8 mouse cellular contexts compared by ENCODE assay signal in the genomic region with DNA sequence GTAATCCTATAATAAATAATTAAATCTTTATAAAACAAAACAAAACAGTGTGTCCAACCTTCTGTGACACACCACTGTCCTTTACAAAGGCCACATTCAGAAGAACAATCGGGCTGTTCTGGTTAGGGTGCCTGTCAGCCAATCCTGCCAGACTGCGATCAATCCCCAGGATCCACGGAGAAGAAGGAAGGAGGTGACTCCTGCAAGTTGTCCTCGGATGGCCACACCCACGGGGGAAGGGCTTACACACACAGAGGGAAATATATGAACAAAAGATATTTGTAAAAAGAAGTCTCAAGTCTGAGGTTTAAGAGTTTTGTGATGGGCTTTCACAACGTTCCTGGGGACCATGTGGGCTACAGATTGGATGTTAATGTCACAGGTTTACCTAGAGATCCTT. TPM values are rescaled to one million over a fixed set of nuclear protein-coding genes. Genes with fewer than 3 reads are reported as not detected.
DNase-seq lines count a peak whose midpoint lies in the region; ATAC-seq lines count a peak whose summit lies in the region.

A gene (plus strand): TSS at position 253 of the 400 bp plus-strand sequence.

- H3K9me3 ChIP-seq in hindbrain, embryonic 12.5 days (replicated peaks): no peaks in the 10 kb centered on the region
- no peaks in the 10 kb centered on the region for H3K9me3 ChIP-seq in liver, embryonic 12.5 days (replicated peaks)

- peaks cover 7% of the 10 kb centered on the region for H3K4me1 ChIP-seq in hindbrain, embryonic 12.5 days
- H3K4me1 ChIP-seq in liver, embryonic 12.5 days: peaks cover 26% of the 10 kb centered on the region

- H3K4me3 ChIP-seq in hindbrain, embryonic 12.5 days: peak within 1 kb of the TSS; percentile 76
- H3K4me3 ChIP-seq in liver, embryonic 12.5 days: peak within 1 kb of the TSS; percentile 74

- peak within 1 kb of the TSS; percentile 76 for H3K9ac ChIP-seq in hindbrain, embryonic 12.5 days
- peak within 1 kb of the TSS; percentile 70 for H3K9ac ChIP-seq in liver, embryonic 12.5 days

- no peak within 1 kb of the TSS for H3K27ac ChIP-seq in hindbrain, embryonic 12.5 days
- H3K27ac ChIP-seq in liver, embryonic 12.5 days: peak within 1 kb of the TSS; percentile 75

- H3K4me2 ChIP-seq in hindbrain, embryonic 12.5 days (replicated peaks): peak within 1 kb of the TSS; percentile 90
- peak within 1 kb of the TSS; percentile 95 for H3K4me2 ChIP-seq in liver, embryonic 12.5 days

- no peaks in the 10 kb centered on the region for H3K27me3 ChIP-seq in hindbrain, embryonic 12.5 days
- no peaks in the 10 kb centered on the region for H3K27me3 ChIP-seq in liver, embryonic 12.5 days (replicated peaks)

- no peak for DNase-seq in layer of hippocampus, adult 18-20 months (ENCODE audit: low spot score in 2 of 2)
- no peak for DNase-seq in layer of hippocampus, adult 9-11 months
- DNase-seq in brain, adult 2 months (ENCODE audit: low read depth, low spot score): peak; percentile 45
- DNase-seq in ovary, postnatal 10 days (ENCODE audit: low spot score): no peak
- no peak for DNase-seq in cerebellum, postnatal 14 days

- no peak for ATAC-seq in hindbrain, embryonic 12.5 days (ENCODE audit: low FRiP score)
- no peak for ATAC-seq in liver, embryonic 12.5 days
- no peak for ATAC-seq in activated CD4-positive, CD25-positive, alpha-beta regulatory T cell, adult 4 months

- no peaks in the 10 kb centered on the region for H3K36me3 ChIP-seq in hindbrain, embryonic 12.5 days
- no peaks in the 10 kb centered on the region for H3K36me3 ChIP-seq in liver, embryonic 12.5 days

- 72% methylated on average over 6 of the region's 6 CpGs for WGBS in hindbrain, embryonic 12.5 days
- 46% methylated on average over 6 of the region's 6 CpGs for WGBS in liver, embryonic 12.5 days (ENCODE audit: insufficient replicate concordance)

RNA-seq across cellular contexts. Expression of the gene that starts here (rescaled TPM):
- total RNA-seq in layer of hippocampus, adult 18-20 months (2021): 10 to 100 TPM; 38.4 to 41.0 TPM
- 12.2 and 14.9 TPM in 2 replicates for polyA plus RNA-seq in hindbrain, embryonic 12.5 days (2016; fragmentation: Nextera tagmentation; extraction: Ambion mirVana)
- 4.7 and 5.6 TPM in 2 replicates for polyA plus RNA-seq in liver, embryonic 12.5 days (2016; fragmentation: Nextera tagmentation; extraction: Ambion mirVana)
- polyA plus RNA-seq in activated CD4-positive, CD25-positive, alpha-beta regulatory T cell, adult 4 months (2017; shearing (Covaris generic)): 1 to 10 TPM; 4.1 TPM
